Mouse (Mus musculus): ENCODE data around the gene Afdn. TPM values are rescaled to one million over a fixed set of nuclear protein-coding genes. Genes with fewer than 3 reads are reported as not detected.

Afdn gene
- 136 and 141 TPM in 2 replicates for polyA plus RNA-seq (2014; fragmentation: Nextera tagmentation; extraction: Ambion mirVana)

DNA sequence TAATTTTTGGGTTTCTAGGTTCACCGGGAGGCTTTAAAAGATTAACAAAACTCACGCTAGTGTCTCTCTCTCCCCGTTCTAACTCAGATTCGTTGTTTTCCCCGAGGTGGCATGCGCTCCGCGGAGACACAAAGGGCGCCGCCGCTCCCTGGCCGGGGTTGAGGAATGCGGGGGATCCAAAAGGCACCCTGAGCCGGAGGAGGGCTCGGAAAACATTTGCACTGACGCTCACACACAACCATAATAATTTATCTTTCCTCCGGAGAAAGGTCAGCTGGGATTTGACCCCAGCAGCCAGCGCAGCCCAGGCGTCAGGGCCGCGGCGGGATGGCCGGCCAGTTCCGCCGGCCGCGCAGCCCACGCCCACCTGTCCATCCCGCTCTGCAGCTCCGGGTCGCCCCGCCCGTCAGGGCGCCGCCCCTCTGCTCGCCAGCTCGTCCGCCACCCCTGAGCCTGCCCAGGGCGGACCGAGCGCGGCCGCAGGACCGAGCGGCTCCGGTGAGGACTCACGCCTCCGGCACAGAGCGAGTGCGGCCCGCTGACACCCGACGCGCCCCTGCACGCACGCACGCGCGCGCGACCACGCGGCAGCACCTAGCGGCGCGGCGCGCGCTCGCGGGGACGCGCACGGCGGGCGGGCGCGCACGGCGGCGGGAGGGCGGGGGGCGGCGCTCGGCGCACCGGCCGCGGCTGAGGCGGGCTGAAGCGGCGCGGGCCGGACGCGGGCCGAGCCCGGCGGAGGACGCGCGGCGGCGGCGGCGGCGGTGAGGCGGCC lies at the start of gene Afdn:
Gene Afdn, plus strand, starts transcription at position 687 of the 775 bp plus-strand sequence.
- Histone ChIP-seq H3K9ac (ENCODE audit: low read length) (peak within 1 kb of the TSS; percentile 92), H3K27ac (ENCODE audit: low read depth, low read length) (peak within 1 kb of the TSS; percentile 93), H3K4me3 (ENCODE audit: low read depth, low read length) (peak within 1 kb of the TSS; percentile 94), H3K4me2 (ENCODE audit: low read depth, low read length, severe bottlenecking) (peak within 1 kb of the TSS; percentile 99), H3K27me3 (ENCODE audit: control insufficient read depth, insufficient read depth, low read length) (no peaks in the 10 kb centered on the region), H3K9me3 (ENCODE audit: control insufficient read depth, low read length) (no peaks in the 10 kb centered on the region), H3K4me1 (replicated peaks; ENCODE audit: control insufficient read depth, insufficient read depth, low read length) (peaks cover 6% of the 10 kb centered on the region; the same call in 1 of the 2 replicates), H3K36me3 (ENCODE audit: control insufficient read depth, insufficient read depth, low read length) (no peaks in the 10 kb centered on the region)
- DNase-seq (ENCODE audit: low spot score) (peak; percentile 92), ATAC-seq (replicated peaks; ENCODE audit: low FRiP score) (peak; percentile 89)
- WGBS = under 1% methylated on average over 101 of the region's 108 CpGs

DNA sequence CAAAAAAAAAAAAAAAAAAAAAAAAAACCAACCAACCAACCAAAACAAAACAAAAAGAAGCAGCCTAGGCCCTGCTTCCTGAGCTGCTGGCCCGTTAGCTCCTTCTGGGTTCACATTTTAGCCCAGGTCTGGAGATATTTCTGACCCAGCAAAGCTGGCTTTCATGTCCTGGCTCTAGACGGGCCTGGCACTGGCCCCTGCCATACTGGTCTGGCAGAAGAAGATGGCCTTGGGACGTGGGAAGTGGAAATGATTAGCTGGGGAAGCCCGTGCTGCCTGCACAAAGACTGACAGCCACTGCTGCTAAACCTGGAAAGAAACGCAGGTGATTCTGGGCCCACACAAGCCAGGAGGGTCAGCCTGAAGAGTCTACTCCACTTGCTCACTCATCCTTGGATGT lies 49.2 kb upstream of the Afdn start:
- DNase-seq (ENCODE audit: low spot score) (no peak), ATAC-seq (replicated peaks; ENCODE audit: low FRiP score) (no peak)
- Histone ChIP-seq H3K27me3 (ENCODE audit: control insufficient read depth, insufficient read depth, low read length) (no peaks in the 10 kb centered on the region), H3K9me3 (ENCODE audit: control insufficient read depth, low read length) (no peaks in the 10 kb centered on the region), H3K27ac (ENCODE audit: low read depth, low read length) (no peak overlapping the region), H3K4me3 (ENCODE audit: low read depth, low read length) (no peak overlapping the region), H3K4me2 (ENCODE audit: low read depth, low read length, severe bottlenecking) (no peak overlapping the region), H3K4me1 (replicated peaks; ENCODE audit: control insufficient read depth, insufficient read depth, low read length) (no peaks in the 10 kb centered on the region), H3K36me3 (ENCODE audit: control insufficient read depth, insufficient read depth, low read length) (no peaks in the 10 kb centered on the region), H3K9ac (ENCODE audit: low read length) (no peak overlapping the region)
- 80% methylated on average over 5 of the region's 5 CpGs for WGBS

DNA sequence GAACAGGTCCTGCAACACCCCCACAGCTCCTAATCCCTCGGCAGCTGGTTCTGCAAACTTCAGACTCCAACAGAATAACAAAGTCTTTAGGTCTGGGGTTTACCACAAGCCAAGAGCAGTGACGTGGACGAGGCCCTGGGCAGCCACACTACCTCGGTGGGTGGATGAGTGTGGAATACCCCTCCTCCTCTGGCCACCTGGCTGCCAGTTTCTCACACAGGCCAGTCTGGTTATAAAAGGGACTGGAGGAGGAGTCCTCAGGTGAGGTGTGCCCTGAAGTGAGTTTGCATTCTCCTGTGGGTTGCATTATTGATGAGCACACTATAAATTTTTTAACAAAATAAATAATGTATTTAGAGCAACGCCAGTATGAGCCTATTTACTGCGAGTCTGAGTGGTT lies 48.2 kb upstream of the Afdn start:
- Histone ChIP-seq H3K4me3 (ENCODE audit: low read depth, low read length) (no peak overlapping the region), H3K9ac (ENCODE audit: low read length) (no peak overlapping the region), H3K27ac (ENCODE audit: low read depth, low read length) (no peak overlapping the region), H3K9me3 (ENCODE audit: control insufficient read depth, low read length) (no peaks in the 10 kb centered on the region), H3K36me3 (ENCODE audit: control insufficient read depth, insufficient read depth, low read length) (no peaks in the 10 kb centered on the region), H3K4me1 (replicated peaks; ENCODE audit: control insufficient read depth, insufficient read depth, low read length) (no peaks in the 10 kb centered on the region), H3K27me3 (ENCODE audit: control insufficient read depth, insufficient read depth, low read length) (no peaks in the 10 kb centered on the region), H3K4me2 (ENCODE audit: low read depth, low read length, severe bottlenecking) (no peak overlapping the region)
- 86% methylated on average over 6 of the region's 6 CpGs for WGBS
- ATAC-seq (replicated peaks; ENCODE audit: low FRiP score) (no peak), DNase-seq (ENCODE audit: low spot score) (no peak)

- H3K9ac ChIP-seq (ENCODE audit: low read length) = no peak overlapping the region
- no peaks in the 10 kb centered on the region for H3K27me3 ChIP-seq (ENCODE audit: control insufficient read depth, insufficient read depth, low read length)
- ATAC-seq (replicated peaks; ENCODE audit: low FRiP score) = no peak
- H3K36me3 ChIP-seq (ENCODE audit: control insufficient read depth, insufficient read depth, low read length) = no peaks in the 10 kb centered on the region
- no peak for DNase-seq (ENCODE audit: low spot score)
- no peak overlapping the region for H3K4me2 ChIP-seq (ENCODE audit: low read depth, low read length, severe bottlenecking)
- H3K4me3 ChIP-seq (ENCODE audit: low read depth, low read length) = no peak overlapping the region
- 93% methylated on average over 3 of the region's 3 CpGs for WGBS
- H3K27ac ChIP-seq (ENCODE audit: low read depth, low read length) = no peak overlapping the region
- no peaks in the 10 kb centered on the region for H3K4me1 ChIP-seq (replicated peaks; ENCODE audit: control insufficient read depth, insufficient read depth, low read length)
- no peaks in the 10 kb centered on the region for H3K9me3 ChIP-seq (ENCODE audit: control insufficient read depth, low read length)
Measured at GRCm38 (mm10) chr17:13712518-13712917, 47.8 kb upstream of the Afdn start.

- Histone ChIP-seq H3K27ac (ENCODE audit: low read depth, low read length) (no peak overlapping the region), H3K4me1 (replicated peaks; ENCODE audit: control insufficient read depth, insufficient read depth, low read length) (no peaks in the 10 kb centered on the region), H3K4me2 (ENCODE audit: low read depth, low read length, severe bottlenecking) (no peak overlapping the region), H3K36me3 (ENCODE audit: control insufficient read depth, insufficient read depth, low read length) (no peaks in the 10 kb centered on the region), H3K9ac (ENCODE audit: low read length) (no peak overlapping the region), H3K4me3 (ENCODE audit: low read depth, low read length) (no peak overlapping the region), H3K27me3 (ENCODE audit: control insufficient read depth, insufficient read depth, low read length) (no peaks in the 10 kb centered on the region), H3K9me3 (ENCODE audit: control insufficient read depth, low read length) (no peaks in the 10 kb centered on the region)
- 96% methylated on average over 4 of the region's 4 CpGs for WGBS
- DNase-seq (ENCODE audit: low spot score) (no peak), ATAC-seq (replicated peaks; ENCODE audit: low FRiP score) (no peak)
Measured at GRCm38 (mm10) chr17:13714128-13714527, 46.2 kb upstream of the Afdn start.

- Histone ChIP-seq H3K9me3 (ENCODE audit: control insufficient read depth, low read length) (no peaks in the 10 kb centered on the region), H3K4me2 (ENCODE audit: low read depth, low read length, severe bottlenecking) (no peak overlapping the region), H3K4me3 (ENCODE audit: low read depth, low read length) (no peak overlapping the region), H3K9ac (ENCODE audit: low read length) (no peak overlapping the region), H3K4me1 (replicated peaks; ENCODE audit: control insufficient read depth, insufficient read depth, low read length) (no peaks in the 10 kb centered on the region), H3K36me3 (ENCODE audit: control insufficient read depth, insufficient read depth, low read length) (no peaks in the 10 kb centered on the region), H3K27me3 (ENCODE audit: control insufficient read depth, insufficient read depth, low read length) (no peaks in the 10 kb centered on the region), H3K27ac (ENCODE audit: low read depth, low read length) (no peak overlapping the region)
- 80% methylated on average over 4 of the region's 4 CpGs for WGBS
- DNase-seq (ENCODE audit: low spot score) (no peak), ATAC-seq (replicated peaks; ENCODE audit: low FRiP score) (no peak)
Measured at GRCm38 (mm10) chr17:13714654-13715053, 45.7 kb upstream of the Afdn start.

- H3K4me2 ChIP-seq (ENCODE audit: low read depth, low read length, severe bottlenecking) = no peak overlapping the region
- ATAC-seq (replicated peaks; ENCODE audit: low FRiP score) = no peak
- H3K4me1 ChIP-seq (replicated peaks; ENCODE audit: control insufficient read depth, insufficient read depth, low read length) = no peaks in the 10 kb centered on the region
- WGBS = 78% methylated on average over 9 of the region's 9 CpGs
- H3K27me3 ChIP-seq (ENCODE audit: control insufficient read depth, insufficient read depth, low read length) = no peaks in the 10 kb centered on the region
- H3K9me3 ChIP-seq (ENCODE audit: control insufficient read depth, low read length) = no peaks in the 10 kb centered on the region
- H3K9ac ChIP-seq (ENCODE audit: low read length) = no peak overlapping the region
- no peak overlapping the region for H3K27ac ChIP-seq (ENCODE audit: low read depth, low read length)
- no peak for DNase-seq (ENCODE audit: low spot score)
- H3K4me3 ChIP-seq (ENCODE audit: low read depth, low read length) = no peak overlapping the region
- H3K36me3 ChIP-seq (ENCODE audit: control insufficient read depth, insufficient read depth, low read length) = no peaks in the 10 kb centered on the region
Measured at GRCm38 (mm10) chr17:13715511-13715910, 44.8 kb upstream of the Afdn start.

- no peak for ATAC-seq (replicated peaks; ENCODE audit: low FRiP score)
- no peaks in the 10 kb centered on the region for H3K27me3 ChIP-seq (ENCODE audit: control insufficient read depth, insufficient read depth, low read length)
Measured at GRCm38 (mm10) chr17:13716336-13716735, 44.0 kb upstream of the Afdn start.

DNA sequence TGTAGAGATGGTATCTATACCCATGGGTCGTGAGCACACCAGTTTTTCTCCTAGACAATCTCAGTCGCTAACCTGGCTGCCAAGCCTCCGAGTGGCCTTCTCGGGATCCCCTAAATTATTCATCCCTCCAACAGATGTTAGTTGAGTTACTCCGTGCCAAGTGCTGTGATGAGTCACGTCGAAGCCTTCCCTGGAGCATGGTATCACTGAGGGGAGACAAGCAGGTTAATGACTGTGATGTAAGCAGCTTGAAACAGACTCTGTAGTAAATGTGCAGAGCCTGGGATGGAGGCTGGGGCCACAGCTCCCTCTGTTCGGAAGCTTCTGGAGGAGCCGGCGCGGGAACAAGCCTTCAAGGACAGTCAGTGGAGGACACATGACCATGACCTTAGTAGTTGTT lies 42.9 kb upstream of the Afdn start:
- Histone ChIP-seq H3K9me3 (ENCODE audit: control insufficient read depth, low read length) (no peaks in the 10 kb centered on the region), H3K36me3 (ENCODE audit: control insufficient read depth, insufficient read depth, low read length) (no peaks in the 10 kb centered on the region), H3K27ac (ENCODE audit: low read depth, low read length) (no peak overlapping the region), H3K4me2 (ENCODE audit: low read depth, low read length, severe bottlenecking) (no peak overlapping the region), H3K4me3 (ENCODE audit: low read depth, low read length) (no peak overlapping the region), H3K9ac (ENCODE audit: low read length) (no peak overlapping the region), H3K4me1 (replicated peaks; ENCODE audit: control insufficient read depth, insufficient read depth, low read length) (no peaks in the 10 kb centered on the region), H3K27me3 (ENCODE audit: control insufficient read depth, insufficient read depth, low read length) (no peaks in the 10 kb centered on the region)
- WGBS = 95% methylated on average over 11 of the region's 11 CpGs
- DNase-seq (ENCODE audit: low spot score) = no peak
- ATAC-seq (replicated peaks; ENCODE audit: low FRiP score) = no peak

More at GRCm38 (mm10) chr17:13716336-13716735, 44.0 kb upstream of the Afdn start:
- no peak overlapping the region for H3K4me2 ChIP-seq (ENCODE audit: low read depth, low read length, severe bottlenecking)
- H3K27ac ChIP-seq (ENCODE audit: low read depth, low read length) = no peak overlapping the region
- H3K4me3 ChIP-seq (ENCODE audit: low read depth, low read length) = no peak overlapping the region
- H3K36me3 ChIP-seq (ENCODE audit: control insufficient read depth, insufficient read depth, low read length) = no peaks in the 10 kb centered on the region
- no peaks in the 10 kb centered on the region for H3K4me1 ChIP-seq (replicated peaks; ENCODE audit: control insufficient read depth, insufficient read depth, low read length)
- DNase-seq (ENCODE audit: low spot score) = no peak
- H3K9ac ChIP-seq (ENCODE audit: low read length) = no peak overlapping the region
- no peaks in the 10 kb centered on the region for H3K9me3 ChIP-seq (ENCODE audit: control insufficient read depth, low read length)
- WGBS = 92% methylated on average over 6 of the region's 6 CpGs
